Mouse (Mus musculus) lung, embryonic 14.5 days (tissue): ENCODE measurements around the gene Men1. TPM values are rescaled to one million over a fixed set of nuclear protein-coding genes. Genes with fewer than 3 reads are reported as not detected.

Experiments
- ATAC-seq: fragments of 200-750 bp; cut with Nextera tagmentation; 2 replicates; pipeline ENCODE4 v1.8.0; 2017; ENCODE audit warnings: mild to moderate bottlenecking, moderate TSS enrichment, moderate library complexity; ENCODE audit not compliant: insufficient read depth
- DNase-seq: peaks from one replicate; pipeline ENCODE4 v3.0.0-alpha.2; 2015
- H3K27ac ChIP-seq: fragments of 300-500 bp; sonication (generic); 2 replicates; pipeline ENCODE4 v1.5.1; 2014; ENCODE audit warnings: low read depth, mild to moderate bottlenecking, moderate library complexity
- H3K27me3 ChIP-seq: fragments of 300-500 bp; sonication (generic); 2 replicates; pipeline ENCODE4 v1.6.1; 2014; ENCODE audit warnings: low read length, control low read depth; ENCODE audit not compliant: insufficient read depth
- H3K36me3 ChIP-seq: fragments of 300-500 bp; sonication (generic); 2 replicates; pipeline ENCODE4 v1.6.1; 2014; ENCODE audit warnings: control low read depth; ENCODE audit not compliant: insufficient read depth
- H3K4me1 ChIP-seq: fragments of 300-500 bp; sonication (generic); 2 replicates; pipeline ENCODE4 v1.6.1; 2014; ENCODE audit warnings: antibody characterized with exemption, control low read depth; ENCODE audit not compliant: insufficient read depth
- H3K4me2 ChIP-seq: fragments of 300-500 bp; sonication (generic); 2 replicates; pipeline ENCODE4 v1.6.1; 2014; ENCODE audit warnings: mild to moderate bottlenecking
- H3K4me3 ChIP-seq: fragments of 300-500 bp; sonication (generic); 2 replicates; pipeline ENCODE4 v1.5.1; 2014; ENCODE audit warnings: low read depth, low read length
- H3K9ac ChIP-seq: fragments of 300-500 bp; sonication (generic); 2 replicates; pipeline ENCODE4 v1.6.1; 2014
- H3K9me3 ChIP-seq: fragments of 300-500 bp; sonication (generic); 2 replicates; pipeline ENCODE4 v1.6.1; 2016; ENCODE audit warnings: low read depth, low read length, control low read depth
- CTCF ChIP-seq: IDR thresholded peaks from 2 replicates; pipeline ENCODE4 v1.5.1; 2016; ENCODE audit warnings: antibody characterized with exemption, low read depth
- WGBS: fragments of 180-500 bp; shearing (Covaris S2); extraction: QIAGEN DNeasy Blood & Tissue Kit; methylation state at CpG from one replicate; pipeline ENCODE4 v1.1.7; 2014; 5-methylcytosine and 5-hydroxymethylcytosine counted together
- polyA plus RNA-seq: library from polyadenylated mRNA; unstranded; fragments of >200 nt; fragmentation: Nextera tagmentation; extraction: Ambion mirVana; gene quantifications from 2 replicates; pipeline ENCODE4 v1.2.1, GENCODE M21; 2014

Men1 gene
- polyA plus RNA-seq, 1 experiment from 2014 or later, result 68.6 TPM

DNA sequence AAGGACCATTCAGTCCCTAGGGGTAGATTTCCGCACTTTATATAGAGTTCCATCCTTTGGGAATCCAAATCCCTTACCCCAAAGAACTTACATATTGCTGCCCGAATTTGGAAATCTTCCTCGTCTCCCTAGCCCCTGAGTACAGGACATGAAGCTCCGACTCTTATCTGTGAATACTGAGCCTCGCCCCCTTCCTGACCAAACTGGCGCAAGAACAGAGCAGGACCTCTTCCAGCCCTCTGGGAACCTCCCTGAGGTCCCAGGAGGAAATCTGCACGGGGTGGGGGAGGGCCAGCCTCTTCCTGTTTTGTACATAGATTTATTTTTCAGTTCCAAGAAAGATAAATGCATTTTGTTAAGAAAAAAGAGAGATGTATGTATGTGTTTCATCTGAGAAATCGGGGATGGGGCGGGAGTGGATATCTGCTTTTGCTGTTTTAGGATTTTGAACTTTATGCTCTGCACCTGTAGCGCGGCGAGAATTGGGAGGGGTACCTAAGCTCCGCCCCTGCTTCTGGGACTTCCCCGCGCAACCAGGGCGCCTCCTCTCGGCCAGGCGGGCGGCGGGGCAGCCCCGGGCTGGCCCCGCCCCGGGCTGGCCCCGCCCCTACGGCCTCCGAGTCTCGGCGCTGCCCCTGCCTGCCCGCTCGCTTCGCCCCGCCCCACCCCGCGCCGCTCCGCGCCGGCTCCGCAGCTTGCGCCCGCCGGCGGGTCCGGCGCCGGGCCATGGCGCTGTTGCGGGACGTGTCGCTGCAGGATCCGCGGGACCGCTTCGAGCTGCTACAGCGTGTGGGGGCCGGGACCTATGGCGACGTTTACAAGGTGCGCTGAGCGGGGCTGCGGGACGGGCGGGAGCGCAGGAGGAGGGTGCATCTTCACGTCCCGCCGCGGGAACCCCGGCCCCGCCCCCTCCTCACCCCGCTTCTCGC is 6.0 kb downstream of the Men1 start, which contains the start of gene Map4k2:
Gene Map4k2 (plus strand): TSS at position 612 of the 929 bp plus-strand sequence.
- Histone ChIP-seq H3K9me3 (no peaks in the 10 kb centered on the region), H3K4me1 (peaks cover 9% of the 10 kb centered on the region), H3K36me3 (peaks cover 61% of the 10 kb centered on the region), H3K4me3 (peak within 1 kb of the TSS; percentile 75), H3K27me3 (no peaks in the 10 kb centered on the region), H3K27ac (peak within 1 kb of the TSS; percentile 68), H3K9ac (peak within 1 kb of the TSS; percentile 62), H3K4me2 (peak within 1 kb of the TSS; percentile 99)
- TF ChIP-seq CTCF, result peak; percentile 24
- peak; percentile 77 for ATAC-seq
- WGBS, result 5% methylated on average over 72 of the region's 72 CpGs
- peak; percentile 89 for DNase-seq

DNA sequence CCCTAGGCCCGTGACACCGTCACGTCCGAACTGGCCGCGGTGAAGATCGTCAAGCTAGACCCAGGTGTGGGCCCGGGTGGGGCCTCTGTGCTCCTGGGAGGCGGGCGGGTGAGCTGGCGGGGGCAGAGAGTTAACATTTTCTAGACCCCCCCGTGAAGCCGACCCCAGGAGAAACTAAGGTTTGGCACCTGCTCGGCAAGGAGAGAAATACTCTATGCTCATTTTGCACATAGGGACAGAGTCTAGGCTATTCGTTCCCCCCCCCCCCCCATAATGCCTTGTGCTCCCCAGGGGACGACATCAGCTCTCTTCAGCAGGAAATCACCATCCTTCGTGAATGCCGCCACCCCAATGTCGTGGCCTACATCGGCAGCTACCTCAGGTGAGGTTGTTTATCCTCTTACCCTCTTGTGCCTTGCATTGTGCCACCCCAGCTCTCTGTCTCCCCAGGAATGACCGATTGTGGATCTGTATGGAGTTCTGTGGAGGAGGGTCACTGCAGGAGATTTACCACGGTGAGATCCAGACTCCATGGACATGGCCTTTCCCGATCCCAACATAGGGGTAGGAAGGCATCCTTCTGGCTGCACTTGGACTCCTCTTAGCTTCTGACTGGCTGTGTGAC is 6.8 kb downstream of the Men1 start:
- peaks cover 2% of the 10 kb centered on the region for H3K4me1 ChIP-seq
- peak overlapping the region; percentile 75 for H3K4me3 ChIP-seq
- WGBS, result 7% methylated on average over 23 of the region's 23 CpGs
- H3K9me3 ChIP-seq, result no peaks in the 10 kb centered on the region
- no peak overlapping the region for H3K27ac ChIP-seq
- DNase-seq, result no peak
- peak overlapping the region; percentile 99 for H3K4me2 ChIP-seq
- TF ChIP-seq CTCF, result no peak
- peak; percentile 11; the same call in 1 of the 2 replicates for ATAC-seq
- H3K27me3 ChIP-seq, result no peaks in the 10 kb centered on the region
- peak overlapping the region; percentile 62 for H3K9ac ChIP-seq
- peaks cover 67% of the 10 kb centered on the region for H3K36me3 ChIP-seq

DNA sequence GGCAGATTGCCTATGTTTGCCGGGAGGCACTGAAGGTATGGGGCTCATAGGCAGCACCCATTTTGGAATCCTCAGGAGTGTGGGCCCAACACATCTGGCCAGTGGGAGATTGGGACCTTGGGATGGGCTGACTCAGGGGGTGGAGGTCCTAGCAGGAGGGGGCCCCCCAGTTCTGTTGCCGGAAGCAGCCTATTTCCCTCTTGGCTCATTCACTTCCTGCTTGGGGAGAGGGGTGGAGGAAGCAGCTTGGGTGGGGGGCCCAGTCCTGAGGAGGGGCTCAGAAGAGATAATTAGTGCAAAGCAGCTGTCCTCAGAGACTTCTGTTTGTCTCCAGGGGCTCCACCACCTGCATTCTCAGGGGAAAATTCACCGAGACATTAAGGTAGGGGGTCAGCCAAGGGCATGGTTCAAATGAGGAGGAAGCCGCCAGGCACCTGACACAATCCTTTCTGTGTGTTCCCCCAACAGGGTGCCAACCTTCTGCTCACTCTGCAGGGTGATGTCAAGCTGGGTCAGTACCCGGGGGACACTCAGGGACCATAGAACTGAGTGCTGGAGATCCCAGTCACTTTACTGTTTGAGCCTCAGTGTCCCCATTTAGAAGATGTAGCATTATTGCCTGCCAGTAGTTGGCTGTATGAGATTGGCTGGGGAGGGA is 7.6 kb downstream of the Men1 start:
- Histone ChIP-seq H3K4me1 (no peaks in the 10 kb centered on the region; the same call in 1 of the 2 replicates), H3K4me3 (peak overlapping the region; percentile 75; the same call in 1 of the 2 replicates), H3K36me3 (peaks cover 66% of the 10 kb centered on the region)

DNA sequence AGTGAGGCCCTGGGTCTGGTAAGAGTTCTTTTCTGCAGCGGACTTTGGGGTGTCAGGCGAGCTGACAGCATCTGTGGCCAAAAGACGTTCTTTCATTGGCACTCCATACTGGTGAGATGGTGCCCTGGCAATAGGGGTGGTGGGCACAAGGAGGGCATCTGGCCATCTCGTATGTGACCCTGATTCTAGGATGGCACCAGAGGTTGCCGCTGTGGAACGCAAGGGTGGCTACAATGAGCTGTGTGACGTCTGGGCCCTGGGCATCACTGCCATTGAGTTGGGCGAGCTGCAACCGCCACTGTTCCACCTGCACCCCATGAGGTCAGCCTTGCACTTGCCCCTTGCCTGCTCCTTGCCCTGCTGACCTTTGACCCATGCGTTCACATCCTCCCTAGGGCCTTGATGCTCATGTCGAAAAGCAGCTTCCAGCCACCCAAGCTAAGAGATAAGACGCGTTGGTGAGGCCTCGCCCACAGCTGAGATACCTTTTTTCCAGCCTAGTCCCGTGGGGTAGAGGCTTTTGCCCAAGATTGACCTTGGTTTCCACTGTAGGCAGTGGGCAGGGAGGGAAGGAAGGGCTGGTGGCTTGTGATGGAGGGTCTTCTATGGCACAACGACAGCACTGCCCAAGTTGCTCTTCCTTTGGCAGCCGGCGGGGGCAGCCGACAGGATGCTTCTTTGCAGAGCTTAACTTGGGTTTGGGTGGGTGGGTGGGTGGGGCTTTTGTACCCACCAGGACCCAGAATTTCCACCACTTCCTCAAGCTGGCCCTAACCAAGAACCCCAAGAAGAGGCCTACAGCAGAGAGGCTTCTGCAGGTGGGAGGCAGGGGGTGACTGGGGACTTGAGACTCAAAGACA is 8.5 kb downstream of the Men1 start:
- Histone ChIP-seq H3K36me3 (peaks cover 57% of the 10 kb centered on the region), H3K27me3 (no peaks in the 10 kb centered on the region), H3K9ac (no peak overlapping the region), H3K4me3 (no peak overlapping the region), H3K9me3 (no peaks in the 10 kb centered on the region), H3K27ac (no peak overlapping the region), H3K4me2 (peak overlapping the region; percentile 99; the same call in 1 of the 2 replicates), H3K4me1 (no peaks in the 10 kb centered on the region; the same call in 1 of the 2 replicates)
- ATAC-seq (no peak), DNase-seq (no peak)
- 76% methylated on average over 19 of the region's 19 CpGs for WGBS
- no peak for TF ChIP-seq CTCF

More for the DNA sequence above, 7.6 kb downstream of the Men1 start:
- no peak for TF ChIP-seq CTCF
- ATAC-seq, result no peak
- Histone ChIP-seq H3K4me2 (peak overlapping the region; percentile 99), H3K27me3 (no peaks in the 10 kb centered on the region), H3K9me3 (no peaks in the 10 kb centered on the region), H3K27ac (peak overlapping the region; percentile 18; the same call in 1 of the 2 replicates), H3K9ac (no peak overlapping the region)
- 66% methylated on average over 5 of the region's 5 CpGs for WGBS
- peak; percentile 18 for DNase-seq

DNA sequence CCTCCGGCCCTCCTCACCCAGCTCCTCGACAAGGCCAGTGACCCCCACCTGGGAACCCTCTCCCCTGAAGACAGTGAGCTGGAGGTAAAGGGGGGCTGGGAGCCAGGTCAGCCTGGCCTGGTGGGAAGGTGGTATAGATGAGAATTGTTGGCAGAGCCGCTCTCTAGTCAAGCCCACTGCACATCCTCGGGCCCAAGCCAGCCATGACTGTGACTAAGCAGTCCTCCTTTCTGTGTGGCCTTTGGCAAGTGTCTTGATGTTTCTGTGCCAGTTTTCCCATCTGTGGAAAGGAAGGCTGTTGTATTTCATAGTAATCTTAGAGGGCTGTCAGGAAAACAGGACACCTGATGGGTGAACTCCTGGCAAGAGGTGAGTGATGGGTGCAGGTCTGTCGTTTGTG is 9.2 kb downstream of the Men1 start:
- H3K36me3 ChIP-seq, result peaks cover 50% of the 10 kb centered on the region
- H3K27me3 ChIP-seq, result no peaks in the 10 kb centered on the region
- ATAC-seq (no peak), DNase-seq (no peak)
- H3K9ac ChIP-seq, result no peak overlapping the region
- no peak overlapping the region for H3K4me2 ChIP-seq
- H3K4me1 ChIP-seq, result no peaks in the 10 kb centered on the region; the same call in 1 of the 2 replicates
- TF ChIP-seq CTCF, result no peak
- no peak overlapping the region for H3K27ac ChIP-seq
- 93% methylated on average over 5 of the region's 5 CpGs for WGBS
- H3K9me3 ChIP-seq, result no peaks in the 10 kb centered on the region
- H3K4me3 ChIP-seq, result no peak overlapping the region

DNA sequence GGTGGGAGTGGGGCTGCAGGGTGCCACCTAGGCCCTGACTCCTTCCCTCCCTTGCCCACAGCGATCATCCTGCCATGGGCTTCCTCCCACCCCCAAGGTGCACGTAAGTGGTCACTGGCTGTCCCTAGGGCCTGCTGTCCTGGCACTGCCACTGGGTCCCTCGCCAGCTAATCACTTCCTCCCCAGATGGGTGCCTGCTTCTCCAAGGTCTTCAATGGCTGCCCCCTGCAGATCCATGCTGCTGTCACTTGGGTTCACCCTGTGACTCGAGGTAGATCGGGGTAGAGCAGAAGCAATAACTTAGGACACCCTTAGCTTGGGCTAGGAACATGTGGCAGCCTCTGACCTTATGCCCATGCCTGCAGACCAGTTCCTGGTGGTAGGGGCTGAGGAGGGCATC is 11.2 kb downstream of the Men1 start:
- Histone ChIP-seq H3K27ac (no peak overlapping the region), H3K4me1 (no peaks in the 10 kb centered on the region), H3K9me3 (no peaks in the 10 kb centered on the region), H3K27me3 (no peaks in the 10 kb centered on the region), H3K9ac (no peak overlapping the region), H3K36me3 (peaks cover 47% of the 10 kb centered on the region), H3K4me3 (no peak overlapping the region), H3K4me2 (no peak overlapping the region)
- no peak for DNase-seq
- TF ChIP-seq CTCF, result no peak
- no peak for ATAC-seq
- 87% methylated on average over 4 of the region's 5 CpGs for WGBS
